Mouse (Mus musculus): ENCODE results near the gene Taldo1. TPM values are rescaled to one million over a fixed set of nuclear protein-coding genes. Genes with fewer than 3 reads are reported as not detected.

Taldo1 gene
- total and polyA plus RNA-seq, 2 experiments from 2014 or later, result 166 to 255 TPM

- 1% methylated on average over 43 of the region's 56 CpGs for WGBS
- Histone ChIP-seq H3K4me1 (ENCODE audit: insufficient read depth, low read length) (no peaks in the 10 kb centered on the region), H3K4me3 (ENCODE audit: low read depth, low read length) (peak within 1 kb of the TSS; percentile 58), H3K36me3 (ENCODE audit: insufficient read depth, low read length) (peaks cover 15% of the 10 kb centered on the region; the same call in 1 of the 2 replicates), H3K9ac (replicated peaks; ENCODE audit: low read length, poor library complexity, severe bottlenecking) (peak within 1 kb of the TSS; percentile 93), H3K27me3 (ENCODE audit: insufficient read depth, low read length) (no peaks in the 10 kb centered on the region), H3K9me3 (ENCODE audit: low read length) (no peaks in the 10 kb centered on the region), H3K4me2 (ENCODE audit: low read depth, low read length, poor library complexity, severe bottlenecking) (peak within 1 kb of the TSS; percentile 85), H3K27ac (ENCODE audit: low read depth, low read length) (peak within 1 kb of the TSS; percentile 86)
- ATAC-seq (ENCODE audit: low FRiP score) (peak; percentile 93), DNase-seq (ENCODE audit: low spot score) (peak; percentile 99)
- TF ChIP-seq CTCF (IDR thresholded peaks at IDR 0.05), result peak; percentile 40
Measured at GRCm38 (mm10) chr7:141413809-141414584, 22.0 kb downstream of the Taldo1 start, which contains the start of gene Gatd1. TSS of gene Gatd1 (minus strand) at chr7:141414136.

GRCm38 (mm10) chr7:141416144-141416841 lies 24.3 kb downstream of the Taldo1 start:
- H3K36me3 ChIP-seq (ENCODE audit: insufficient read depth, low read length), result 0 out of 2 replicates have a peak, but pooled peaks cover under 1% of the 10 kb centered on the region
- no peaks in the 10 kb centered on the region for H3K4me1 ChIP-seq (ENCODE audit: insufficient read depth, low read length)
- no peak for DNase-seq (ENCODE audit: low spot score)
- no peak overlapping the region for H3K27ac ChIP-seq (ENCODE audit: low read depth, low read length)
- TF ChIP-seq CTCF (IDR thresholded peaks at IDR 0.05), result no peak
- H3K4me3 ChIP-seq (ENCODE audit: low read depth, low read length), result no peak overlapping the region
- no peak for ATAC-seq (ENCODE audit: low FRiP score)
- 77% methylated on average over 6 of the region's 6 CpGs for WGBS
- no peak overlapping the region for H3K4me2 ChIP-seq (ENCODE audit: low read depth, low read length, poor library complexity, severe bottlenecking)
- H3K9me3 ChIP-seq (ENCODE audit: low read length), result no peaks in the 10 kb centered on the region
- no peak overlapping the region for H3K9ac ChIP-seq (replicated peaks; ENCODE audit: low read length, poor library complexity, severe bottlenecking)
- no peaks in the 10 kb centered on the region for H3K27me3 ChIP-seq (ENCODE audit: insufficient read depth, low read length)

DNA sequence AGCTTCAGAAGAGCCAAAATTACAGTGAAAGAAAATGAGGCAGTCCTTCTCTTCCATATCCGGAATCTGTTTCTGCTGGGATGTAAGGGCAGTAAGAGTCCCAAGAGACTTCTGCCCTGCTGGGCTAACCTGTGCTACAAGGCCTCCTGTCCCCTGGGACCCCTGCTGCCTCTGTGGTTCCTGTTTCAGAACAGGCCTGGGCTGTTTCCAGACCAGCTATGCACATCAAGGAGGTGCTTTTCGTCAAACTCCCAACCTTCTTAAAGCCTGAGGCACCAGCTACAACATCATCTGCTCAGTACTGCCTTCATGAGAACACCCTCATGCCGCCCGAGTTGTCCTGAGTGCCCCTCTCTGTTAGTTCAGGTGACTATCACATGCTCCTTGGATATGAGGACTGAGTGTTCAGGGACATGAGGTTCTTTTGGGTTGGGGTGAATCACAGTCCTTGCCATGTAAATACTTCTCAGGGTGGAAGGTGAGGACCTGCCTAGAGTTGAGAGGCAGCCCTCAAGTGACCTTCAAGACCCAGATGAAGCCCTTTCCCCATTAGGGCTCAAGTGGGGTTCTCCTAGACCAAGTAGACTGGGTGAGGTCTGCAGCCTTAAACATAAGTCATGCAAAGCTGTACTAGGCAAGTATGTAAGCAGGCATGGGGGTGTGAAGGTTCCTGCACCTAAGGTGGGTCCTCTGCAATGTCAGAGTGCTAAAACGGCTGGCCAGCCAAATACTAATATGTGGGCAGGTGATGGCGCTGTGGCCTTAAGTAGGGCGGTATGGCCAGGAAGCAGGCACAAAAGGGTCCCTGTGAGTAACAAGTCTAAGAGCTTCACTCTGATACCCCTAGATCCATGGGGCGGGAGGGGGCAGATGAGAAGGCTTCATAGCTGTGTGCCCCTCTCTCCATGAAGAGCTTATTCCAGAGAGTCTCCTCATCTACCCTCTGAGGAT lies 26.0 kb downstream of the Taldo1 start:
- H3K27me3 ChIP-seq (ENCODE audit: insufficient read depth, low read length), result no peaks in the 10 kb centered on the region
- H3K4me3 ChIP-seq (ENCODE audit: low read depth, low read length), result no peak overlapping the region
- 74% methylated on average over 8 of the region's 8 CpGs for WGBS
- ATAC-seq (ENCODE audit: low FRiP score) (no peak), DNase-seq (ENCODE audit: low spot score) (no peak)
- TF ChIP-seq CTCF (IDR thresholded peaks at IDR 0.05), result 0 out of 2 replicates have a peak, but pooled peaks have one; percentile 9
- H3K27ac ChIP-seq (ENCODE audit: low read depth, low read length), result no peak overlapping the region
- no peaks in the 10 kb centered on the region for H3K36me3 ChIP-seq (ENCODE audit: insufficient read depth, low read length)
- no peaks in the 10 kb centered on the region for H3K4me1 ChIP-seq (ENCODE audit: insufficient read depth, low read length)
- H3K9me3 ChIP-seq (ENCODE audit: low read length), result no peaks in the 10 kb centered on the region
- no peak overlapping the region for H3K9ac ChIP-seq (replicated peaks; ENCODE audit: low read length, poor library complexity, severe bottlenecking)
- no peak overlapping the region for H3K4me2 ChIP-seq (ENCODE audit: low read depth, low read length, poor library complexity, severe bottlenecking)

- Histone ChIP-seq H3K27ac (ENCODE audit: low read depth, low read length) (no peak overlapping the region), H3K4me1 (ENCODE audit: insufficient read depth, low read length) (no peaks in the 10 kb centered on the region), H3K4me3 (ENCODE audit: low read depth, low read length) (no peak overlapping the region), H3K4me2 (ENCODE audit: low read depth, low read length, poor library complexity, severe bottlenecking) (no peak overlapping the region), H3K36me3 (ENCODE audit: insufficient read depth, low read length) (no peaks in the 10 kb centered on the region), H3K9ac (replicated peaks; ENCODE audit: low read length, poor library complexity, severe bottlenecking) (no peak overlapping the region), H3K27me3 (ENCODE audit: insufficient read depth, low read length) (no peaks in the 10 kb centered on the region), H3K9me3 (ENCODE audit: low read length) (no peaks in the 10 kb centered on the region)
- DNase-seq (ENCODE audit: low spot score) (no peak), ATAC-seq (ENCODE audit: low FRiP score) (no peak)
- 74% methylated on average over 7 of the region's 7 CpGs for WGBS
- TF ChIP-seq CTCF (IDR thresholded peaks at IDR 0.05), result no peak
Measured at GRCm38 (mm10) chr7:141418970-141419369, 27.0 kb downstream of the Taldo1 start.

DNA sequence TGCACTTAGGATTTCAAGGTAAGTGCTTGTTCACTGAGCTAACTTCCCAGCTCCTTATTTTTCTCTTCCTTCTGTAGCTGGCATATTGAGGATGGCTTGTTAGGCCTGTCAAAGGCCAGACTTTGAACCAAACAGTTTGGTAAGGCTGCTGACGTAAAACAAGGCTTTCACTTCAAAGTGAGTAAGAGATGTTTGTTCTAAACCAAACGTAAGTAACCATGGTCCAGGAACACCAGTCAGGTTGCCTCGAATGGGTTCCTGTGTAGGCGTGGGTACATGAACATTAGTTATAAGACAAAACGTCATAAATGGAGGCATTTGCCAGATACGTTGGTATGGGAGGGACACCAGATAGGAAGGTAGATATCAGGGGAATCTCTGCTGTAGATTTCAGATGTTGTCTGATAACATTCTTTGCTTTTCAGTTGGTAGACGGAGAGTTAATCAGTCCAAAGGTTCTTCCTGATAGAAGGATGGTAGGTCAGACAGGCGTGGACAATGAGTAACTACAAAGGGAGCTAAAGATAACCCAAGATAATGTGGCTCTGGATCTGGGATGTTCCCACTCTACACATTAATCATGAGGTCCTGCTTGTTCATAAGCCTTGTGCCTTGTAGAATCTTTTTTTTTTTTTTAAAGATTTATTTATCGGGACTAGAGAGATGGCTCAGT lies 28.2 kb downstream of the Taldo1 start:
- DNase-seq (ENCODE audit: low spot score) (no peak), ATAC-seq (ENCODE audit: low FRiP score) (no peak)
- H3K4me2 ChIP-seq (ENCODE audit: low read depth, low read length, poor library complexity, severe bottlenecking), result no peak overlapping the region
- no peaks in the 10 kb centered on the region for H3K27me3 ChIP-seq (ENCODE audit: insufficient read depth, low read length)
- no peaks in the 10 kb centered on the region for H3K36me3 ChIP-seq (ENCODE audit: insufficient read depth, low read length)
- H3K9me3 ChIP-seq (ENCODE audit: low read length), result no peaks in the 10 kb centered on the region
- TF ChIP-seq CTCF (IDR thresholded peaks at IDR 0.05), result no peak
- no peaks in the 10 kb centered on the region for H3K4me1 ChIP-seq (ENCODE audit: insufficient read depth, low read length)
- no peak overlapping the region for H3K4me3 ChIP-seq (ENCODE audit: low read depth, low read length)
- no peak overlapping the region for H3K27ac ChIP-seq (ENCODE audit: low read depth, low read length)
- WGBS, result 84% methylated on average over 9 of the region's 9 CpGs
- H3K9ac ChIP-seq (replicated peaks; ENCODE audit: low read length, poor library complexity, severe bottlenecking), result no peak overlapping the region
